Mouse (Mus musculus): Measurements from ENCODE around the gene Frs3. TPM values are rescaled to one million over a fixed set of nuclear protein-coding genes. Genes with fewer than 3 reads are reported as not detected.

The Frs3 gene
- polyA plus RNA-seq, 2 experiments: 0.67 to 3.0 TPM

DNA sequence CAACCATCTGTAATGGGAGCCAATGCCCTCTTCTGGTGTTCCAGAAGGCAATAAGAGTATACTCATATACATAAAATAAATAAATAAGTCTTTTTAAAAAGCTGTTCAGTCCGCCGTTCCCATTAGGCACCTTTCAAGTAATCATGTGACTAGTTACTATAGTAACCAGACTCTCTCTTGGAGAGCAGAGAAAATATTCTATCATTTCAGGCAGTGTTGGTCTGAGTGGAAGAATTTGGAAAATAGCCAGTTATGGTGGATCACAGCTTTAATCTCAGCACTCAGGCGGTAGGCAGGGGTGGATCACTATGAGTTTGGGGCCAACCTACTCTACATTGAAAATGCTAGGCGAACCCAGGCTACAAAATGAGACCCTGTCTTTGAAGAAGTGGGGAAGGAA lies 19.7 kb upstream of the Frs3 start:
- Histone ChIP-seq H3K4me1 (replicated peaks; ENCODE audit: control insufficient read depth in 2 of 2, insufficient read depth in 2 of 2, low read length in 1 of 2) (no peaks in the 10 kb centered on the region), H3K36me3 (replicated peaks; ENCODE audit: control insufficient read depth, insufficient read depth, low read depth) (peaks cover 5% of the 10 kb centered on the region), H3K4me2 (ENCODE audit: low read depth) (no peak overlapping the region), H3K9ac (replicated peaks) (no peak overlapping the region), H3K27me3 (ENCODE audit: control insufficient read depth, insufficient read depth, low read length) (peaks cover 19% of the 10 kb centered on the region), H3K9me3 (ENCODE audit: control insufficient read depth, low read length) (no peaks in the 10 kb centered on the region), H3K4me3 (ENCODE audit: insufficient read depth in 1 of 2, low read depth in 2 of 2, low read length in 2 of 2) (no peak overlapping the region), H3K27ac (no peak overlapping the region)
- TF ChIP-seq EP300 (IDR thresholded peaks at IDR 0.05; ENCODE audit: low read depth) (no peak), CTCF (IDR thresholded peaks at IDR 0.05; ENCODE audit: low read depth) (no peak)
- ATAC-seq (ENCODE audit: insufficient read depth): no peak
- 76% methylated on average over 4 of the region's 4 CpGs for WGBS (ENCODE audit: insufficient replicate concordance)
- no peak for DNase-seq (ENCODE audit: low read depth in 3 of 3, low spot score in 3 of 3)

DNA sequence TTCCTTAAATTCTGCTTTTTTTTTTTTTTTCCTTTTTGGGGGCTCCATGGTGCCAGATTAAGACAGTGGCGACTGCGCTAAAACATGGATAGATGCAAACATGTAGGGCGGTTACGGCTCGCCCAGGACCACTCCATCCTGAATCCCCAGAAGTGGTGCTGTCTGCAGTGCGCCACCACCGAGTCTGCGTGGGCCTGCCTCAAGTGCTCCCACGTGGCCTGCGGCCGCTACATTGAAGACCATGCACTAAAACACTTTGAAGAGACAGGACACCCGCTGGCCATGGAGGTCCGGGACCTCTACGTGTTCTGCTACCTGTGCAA lies 16.9 kb upstream of the Frs3 start:
- Histone ChIP-seq H3K4me3 (ENCODE audit: insufficient read depth in 1 of 2, low read depth in 2 of 2, low read length in 2 of 2) (peak overlapping the region; percentile 1 to 20; a peak in 2 of 4 replicates), H3K9me3 (ENCODE audit: control insufficient read depth, low read length) (no peaks in the 10 kb centered on the region), H3K27me3 (ENCODE audit: control insufficient read depth, insufficient read depth, low read length) (peaks cover 19% of the 10 kb centered on the region), H3K4me1 (replicated peaks; ENCODE audit: control insufficient read depth in 2 of 2, insufficient read depth in 2 of 2, low read length in 1 of 2) (no peaks in the 10 kb centered on the region), H3K36me3 (replicated peaks; ENCODE audit: control insufficient read depth, insufficient read depth, low read depth) (peaks cover 10% of the 10 kb centered on the region), H3K9ac (replicated peaks) (no peak overlapping the region), H3K27ac (no peak overlapping the region), H3K4me2 (ENCODE audit: low read depth) (peak overlapping the region; percentile 59)
- TF ChIP-seq EP300 (IDR thresholded peaks at IDR 0.05; ENCODE audit: low read depth) (no peak), CTCF (IDR thresholded peaks at IDR 0.05; ENCODE audit: low read depth) (no peak)
- ATAC-seq (ENCODE audit: insufficient read depth) (no peak), DNase-seq (ENCODE audit: low read depth in 3 of 3, low spot score in 3 of 3) (no peak)
- 38% methylated on average over 14 of the region's 14 CpGs for WGBS (ENCODE audit: insufficient replicate concordance)

DNA sequence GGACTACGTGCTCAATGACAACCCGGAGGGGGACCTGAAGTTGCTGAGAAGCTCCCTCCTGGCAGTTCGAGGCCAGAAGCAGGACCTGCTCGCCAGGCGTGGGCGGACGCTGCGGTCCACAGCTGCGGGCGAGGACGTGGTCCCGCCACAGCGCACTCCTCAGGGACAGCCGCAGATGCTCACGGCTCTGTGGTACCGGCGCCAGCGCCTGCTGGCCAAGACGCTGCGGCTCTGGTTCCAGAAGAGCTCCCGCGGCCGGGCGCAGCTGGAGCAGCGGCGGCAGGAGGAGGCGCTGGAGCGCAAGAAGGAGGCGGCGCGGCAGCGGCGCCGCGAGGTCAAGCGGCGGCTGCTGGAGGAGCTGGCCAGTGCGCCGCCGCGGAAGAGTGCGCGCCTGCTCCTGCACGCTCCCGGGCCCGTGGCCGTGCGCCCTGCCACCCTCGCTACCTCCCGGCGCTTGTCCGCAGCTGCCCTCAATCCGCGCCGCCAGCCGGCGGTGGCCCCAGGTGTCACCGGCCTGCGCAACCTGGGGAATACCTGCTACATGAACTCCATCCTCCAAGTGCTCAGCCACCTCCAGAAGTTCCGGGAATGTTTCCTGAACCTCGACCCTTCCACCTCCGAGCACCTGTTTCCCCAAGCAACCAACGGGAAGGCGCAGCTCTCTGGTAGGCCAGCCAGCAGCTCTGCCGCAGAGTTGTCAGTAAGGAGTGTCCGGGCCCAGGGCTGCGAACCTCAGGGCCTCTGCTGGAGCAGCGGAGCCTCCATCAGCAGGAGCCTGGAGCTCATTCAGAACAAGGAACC lies 16.3 kb upstream of the Frs3 start:
- H3K9me3 ChIP-seq (ENCODE audit: control insufficient read depth, low read length): no peaks in the 10 kb centered on the region
- 8% methylated on average over 68 of the region's 68 CpGs for WGBS (ENCODE audit: insufficient replicate concordance)
- H3K9ac ChIP-seq (replicated peaks): no peak overlapping the region
- H3K4me1 ChIP-seq (replicated peaks; ENCODE audit: control insufficient read depth in 2 of 2, insufficient read depth in 2 of 2, low read length in 1 of 2): no peaks in the 10 kb centered on the region
- peaks cover 9% of the 10 kb centered on the region for H3K36me3 ChIP-seq (replicated peaks; ENCODE audit: control insufficient read depth, insufficient read depth, low read depth)
- peaks cover 19% of the 10 kb centered on the region for H3K27me3 ChIP-seq (ENCODE audit: control insufficient read depth, insufficient read depth, low read length)
- peak overlapping the region; percentile 59 for H3K4me2 ChIP-seq (ENCODE audit: low read depth)
- ATAC-seq (ENCODE audit: insufficient read depth) (peak; percentile 26; the same call in 1 of the 2 replicates), DNase-seq (ENCODE audit: low read depth in 3 of 3, low spot score in 3 of 3) (no peak)
- peak overlapping the region; percentile 16 to 20; a peak in 3 of 4 replicates for H3K4me3 ChIP-seq (ENCODE audit: insufficient read depth in 1 of 2, low read depth in 2 of 2, low read length in 2 of 2)
- no peak for TF ChIP-seq CTCF (IDR thresholded peaks at IDR 0.05; ENCODE audit: low read depth)
- TF ChIP-seq EP300 (IDR thresholded peaks at IDR 0.05; ENCODE audit: low read depth): no peak
- H3K27ac ChIP-seq: no peak overlapping the region

DNA sequence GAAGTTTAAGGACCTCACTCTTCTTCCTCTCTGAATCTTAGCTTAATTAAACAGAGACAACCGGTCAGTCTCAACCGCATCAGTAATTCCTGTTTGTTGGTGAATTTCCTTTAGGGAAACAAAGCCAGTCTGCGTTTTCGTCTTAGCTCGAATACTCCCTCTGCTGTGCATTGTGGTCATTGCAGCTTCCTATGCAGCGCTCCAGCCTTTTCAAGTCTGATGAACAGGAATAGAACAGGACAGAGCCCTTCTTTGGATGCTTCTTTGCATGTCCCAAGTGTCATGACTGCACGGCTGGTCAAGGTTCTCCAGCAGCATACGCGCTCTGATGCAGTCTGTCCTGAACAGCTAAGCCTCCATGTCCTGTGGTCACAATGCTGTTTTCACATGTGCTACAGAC lies 12.2 kb upstream of the Frs3 start:
- no peak for ATAC-seq (ENCODE audit: insufficient read depth)
- DNase-seq (ENCODE audit: low read depth in 3 of 3, low spot score in 3 of 3): no peak
- no peaks in the 10 kb centered on the region for H3K9me3 ChIP-seq (ENCODE audit: control insufficient read depth, low read length)
- H3K36me3 ChIP-seq (replicated peaks; ENCODE audit: control insufficient read depth, insufficient read depth, low read depth): peaks cover 27% of the 10 kb centered on the region
- TF ChIP-seq CTCF (IDR thresholded peaks at IDR 0.05; ENCODE audit: low read depth) (peak; percentile 84), EP300 (IDR thresholded peaks at IDR 0.05; ENCODE audit: low read depth) (no peak)
- peaks cover 14% of the 10 kb centered on the region for H3K27me3 ChIP-seq (ENCODE audit: control insufficient read depth, insufficient read depth, low read length)
- no peak overlapping the region for H3K27ac ChIP-seq
- no peaks in the 10 kb centered on the region for H3K4me1 ChIP-seq (replicated peaks; ENCODE audit: control insufficient read depth in 2 of 2, insufficient read depth in 2 of 2, low read length in 1 of 2)
- H3K4me2 ChIP-seq (ENCODE audit: low read depth): no peak overlapping the region
- no peak overlapping the region for H3K9ac ChIP-seq (replicated peaks)
- H3K4me3 ChIP-seq (ENCODE audit: insufficient read depth in 1 of 2, low read depth in 2 of 2, low read length in 2 of 2): no peak overlapping the region
- WGBS (ENCODE audit: insufficient replicate concordance): 24% methylated on average over 9 of the region's 9 CpGs

DNA sequence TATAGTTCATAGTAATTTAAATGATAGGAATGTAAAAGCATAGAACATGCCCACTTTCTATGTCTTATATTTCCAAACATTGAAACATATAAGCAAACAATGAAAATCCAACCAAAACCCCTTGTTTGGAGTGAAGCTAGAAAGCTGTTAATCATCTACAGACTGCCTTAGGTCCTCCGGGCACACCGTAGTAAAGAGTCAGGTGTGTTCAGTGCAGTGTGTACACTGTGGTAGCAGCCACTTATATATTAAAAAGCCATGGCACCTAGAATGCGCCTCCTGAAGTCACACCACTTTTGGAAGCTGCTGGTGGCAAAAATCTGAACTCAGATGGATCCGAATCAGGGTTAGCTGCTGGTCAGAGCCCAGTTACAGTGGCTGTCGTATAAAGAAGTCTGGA lies 10.6 kb upstream of the Frs3 start:
- Histone ChIP-seq H3K4me1 (replicated peaks; ENCODE audit: control insufficient read depth in 2 of 2, insufficient read depth in 2 of 2, low read length in 1 of 2) (no peaks in the 10 kb centered on the region), H3K4me3 (ENCODE audit: insufficient read depth in 1 of 2, low read depth in 2 of 2, low read length in 2 of 2) (no peak overlapping the region), H3K27me3 (ENCODE audit: control insufficient read depth, insufficient read depth, low read length) (no peaks in the 10 kb centered on the region), H3K9ac (replicated peaks) (no peak overlapping the region), H3K36me3 (replicated peaks; ENCODE audit: control insufficient read depth, insufficient read depth, low read depth) (peaks cover 29% of the 10 kb centered on the region), H3K9me3 (ENCODE audit: control insufficient read depth, low read length) (no peaks in the 10 kb centered on the region), H3K4me2 (ENCODE audit: low read depth) (no peak overlapping the region), H3K27ac (no peak overlapping the region)
- DNase-seq (ENCODE audit: low read depth in 3 of 3, low spot score in 3 of 3) (no peak), ATAC-seq (ENCODE audit: insufficient read depth) (no peak)
- 79% methylated on average over 5 of the region's 5 CpGs for WGBS (ENCODE audit: insufficient replicate concordance)
- TF ChIP-seq EP300 (IDR thresholded peaks at IDR 0.05; ENCODE audit: low read depth) (no peak), CTCF (IDR thresholded peaks at IDR 0.05; ENCODE audit: low read depth) (no peak)

Data from liver, embryonic 14.5 days (tissue).